Mouse (Mus musculus): ENCODE data around the gene Egfl7.

Gene Egfl7

DNA sequence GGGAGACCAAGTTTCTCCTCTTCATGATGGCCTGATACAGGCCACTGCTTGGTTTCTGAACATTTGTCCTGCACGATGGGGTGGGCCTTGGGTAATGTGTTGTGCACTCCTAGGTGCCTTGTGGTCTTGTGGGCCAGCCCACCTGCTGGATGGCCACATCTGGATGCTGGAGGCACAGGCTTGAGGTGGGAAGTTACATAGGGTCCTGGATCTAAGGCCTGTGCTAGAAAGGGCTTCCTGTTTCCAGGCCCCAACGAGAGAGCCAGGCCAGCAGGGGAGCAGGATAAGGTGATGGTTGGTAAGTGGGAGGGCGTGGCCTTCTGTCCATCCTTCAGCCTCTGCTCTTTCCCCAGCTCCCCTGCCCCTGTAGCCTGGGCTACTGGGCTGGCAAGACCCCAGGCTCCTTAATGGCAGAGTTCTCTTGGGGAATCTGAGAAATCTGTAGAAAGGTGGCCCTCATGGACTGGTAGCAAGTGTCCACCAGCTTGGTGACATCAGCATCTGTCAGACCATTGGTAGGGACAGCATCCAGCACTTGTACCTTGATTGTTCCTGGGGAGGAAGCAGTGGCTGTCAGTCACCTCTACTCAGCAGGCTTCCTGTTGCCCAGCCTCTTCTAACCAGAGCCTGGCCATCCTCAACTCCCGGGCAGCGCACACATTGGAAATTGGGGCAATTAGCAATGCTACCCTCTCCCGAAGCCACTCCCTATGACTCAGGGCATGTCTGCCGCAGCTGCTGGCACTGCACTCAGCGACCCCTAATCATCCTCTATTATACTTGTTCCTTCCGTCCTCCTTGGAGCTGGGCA lies 13.6 kb downstream of the Egfl7 start:
- DNase-seq (ENCODE audit: low spot score): no peak

GRCm38 (mm10) chr2:26594022-26594346 lies 14.2 kb downstream of the Egfl7 start:
- DNase-seq (ENCODE audit: low spot score): peak; percentile 84

GRCm38 (mm10) chr2:26594461-26594933 lies 14.7 kb downstream of the Egfl7 start:
- DNase-seq (ENCODE audit: low spot score): no peak

- DNase-seq (ENCODE audit: low spot score): no peak
Measured at GRCm38 (mm10) chr2:26594934-26595724, 15.3 kb downstream of the Egfl7 start.

GRCm38 (mm10) chr2:26595725-26596435 lies 16.1 kb downstream of the Egfl7 start:
- no peak for DNase-seq (ENCODE audit: low spot score)

- DNase-seq (ENCODE audit: low spot score): no peak
Measured at GRCm38 (mm10) chr2:26596898-26597297, 17.1 kb downstream of the Egfl7 start.

DNA sequence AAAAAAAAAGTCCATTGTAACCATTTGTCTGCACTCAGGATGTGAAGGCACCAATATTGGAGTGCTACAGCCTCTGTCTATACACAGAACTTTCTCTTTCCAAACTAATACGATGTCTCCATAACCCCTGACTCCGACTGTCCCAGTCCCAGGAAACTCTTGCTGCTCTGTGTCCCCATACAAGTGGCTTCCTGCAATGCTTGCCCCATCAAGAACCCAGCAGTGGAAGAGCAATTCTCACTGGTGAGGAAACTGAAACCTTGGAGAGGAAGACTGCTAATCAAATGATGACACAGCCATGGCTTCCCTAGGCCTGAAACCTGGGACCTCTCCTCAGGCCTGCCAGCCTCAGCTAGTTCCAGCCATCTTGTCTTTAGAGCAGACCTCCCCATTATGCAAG lies 18.0 kb downstream of the Egfl7 start:
- no peak for DNase-seq (ENCODE audit: low spot score)

DNA sequence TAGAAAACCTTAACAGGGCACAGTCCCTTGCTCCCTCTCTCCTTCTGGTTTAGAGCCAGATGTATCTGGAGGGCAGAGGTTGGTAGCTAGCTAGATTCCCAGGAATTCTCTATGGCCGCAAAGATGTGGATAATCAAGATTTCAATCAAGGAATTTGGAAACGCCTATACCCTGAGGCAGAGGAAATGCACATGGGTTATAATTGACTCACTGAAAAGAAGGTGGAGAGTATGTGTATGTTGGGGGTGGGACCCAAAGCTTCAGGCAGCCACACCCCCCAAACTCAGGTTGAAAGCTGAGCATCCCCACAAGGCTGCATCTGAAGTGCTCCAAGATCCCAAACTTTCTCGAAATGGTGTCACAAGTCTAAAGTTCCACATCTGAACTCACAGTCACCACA lies 18.6 kb downstream of the Egfl7 start:
- no peak for DNase-seq (ENCODE audit: low spot score)

DNA sequence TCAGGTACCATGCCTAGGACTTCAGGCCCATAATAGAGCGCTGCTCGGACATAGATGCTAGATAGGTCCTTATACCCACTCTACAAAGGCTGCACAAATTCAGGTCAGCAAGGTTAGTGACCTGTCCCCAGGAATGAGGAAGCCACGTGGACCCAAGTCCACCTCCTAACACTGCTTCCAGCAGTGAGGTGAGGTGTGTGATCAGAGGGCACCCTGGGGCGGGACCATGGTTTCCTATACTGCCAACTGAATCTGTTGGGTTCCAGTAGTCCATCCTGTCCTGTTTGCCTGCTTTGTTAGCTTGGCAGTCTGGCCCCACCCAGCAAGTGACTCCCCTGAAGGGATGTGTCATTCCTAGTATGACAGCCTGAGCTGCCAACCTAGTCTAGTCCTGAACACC lies 20.2 kb downstream of the Egfl7 start:
- no peak for DNase-seq (ENCODE audit: low spot score)

DNA sequence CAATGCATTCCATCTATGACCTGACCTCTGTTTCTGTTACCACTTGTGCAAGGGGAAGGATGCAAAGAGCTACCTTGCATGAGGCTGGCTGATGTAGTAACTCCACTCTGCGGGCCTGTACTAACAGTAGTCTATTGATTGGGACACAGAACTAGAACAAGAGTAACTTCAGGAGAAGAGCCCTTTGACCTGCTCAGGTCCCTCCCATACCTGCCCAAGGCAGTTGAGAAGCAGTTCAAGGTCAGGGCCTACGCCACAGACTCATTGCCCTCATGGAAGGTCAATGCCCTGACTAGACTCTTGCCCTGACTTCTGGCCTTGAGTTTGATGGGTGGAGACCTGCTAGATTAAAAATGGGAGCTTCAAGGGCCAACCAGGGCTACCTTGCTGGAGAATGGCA lies 20.9 kb downstream of the Egfl7 start:
- DNase-seq (ENCODE audit: low spot score): no peak

- DNase-seq (ENCODE audit: low spot score): no peak
Measured at GRCm38 (mm10) chr2:26601595-26601994, 21.8 kb downstream of the Egfl7 start.

GRCm38 (mm10) chr2:26602631-26603030 lies 22.8 kb downstream of the Egfl7 start:
- DNase-seq (ENCODE audit: low spot score): no peak

DNA sequence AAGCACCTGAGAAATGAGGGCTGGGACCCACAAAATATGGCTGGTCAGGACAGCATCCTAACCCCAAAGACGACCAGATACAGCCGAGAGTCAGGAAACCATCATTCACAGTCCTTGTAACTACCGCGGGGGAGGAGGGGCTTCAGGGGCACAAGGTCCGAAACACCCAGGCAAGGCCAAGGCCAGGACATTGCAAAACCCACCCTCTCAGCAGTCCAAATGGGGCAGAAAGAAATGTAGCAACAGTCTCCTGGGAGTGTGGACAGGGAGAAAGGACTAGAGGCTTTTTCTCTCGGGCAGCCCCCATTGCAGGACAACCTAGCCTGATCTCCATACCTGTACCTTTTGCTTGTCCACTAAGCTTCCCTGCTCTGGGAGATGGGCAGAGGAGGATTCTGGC lies 23.3 kb downstream of the Egfl7 start:
- DNase-seq (ENCODE audit: low spot score): no peak

DNA sequence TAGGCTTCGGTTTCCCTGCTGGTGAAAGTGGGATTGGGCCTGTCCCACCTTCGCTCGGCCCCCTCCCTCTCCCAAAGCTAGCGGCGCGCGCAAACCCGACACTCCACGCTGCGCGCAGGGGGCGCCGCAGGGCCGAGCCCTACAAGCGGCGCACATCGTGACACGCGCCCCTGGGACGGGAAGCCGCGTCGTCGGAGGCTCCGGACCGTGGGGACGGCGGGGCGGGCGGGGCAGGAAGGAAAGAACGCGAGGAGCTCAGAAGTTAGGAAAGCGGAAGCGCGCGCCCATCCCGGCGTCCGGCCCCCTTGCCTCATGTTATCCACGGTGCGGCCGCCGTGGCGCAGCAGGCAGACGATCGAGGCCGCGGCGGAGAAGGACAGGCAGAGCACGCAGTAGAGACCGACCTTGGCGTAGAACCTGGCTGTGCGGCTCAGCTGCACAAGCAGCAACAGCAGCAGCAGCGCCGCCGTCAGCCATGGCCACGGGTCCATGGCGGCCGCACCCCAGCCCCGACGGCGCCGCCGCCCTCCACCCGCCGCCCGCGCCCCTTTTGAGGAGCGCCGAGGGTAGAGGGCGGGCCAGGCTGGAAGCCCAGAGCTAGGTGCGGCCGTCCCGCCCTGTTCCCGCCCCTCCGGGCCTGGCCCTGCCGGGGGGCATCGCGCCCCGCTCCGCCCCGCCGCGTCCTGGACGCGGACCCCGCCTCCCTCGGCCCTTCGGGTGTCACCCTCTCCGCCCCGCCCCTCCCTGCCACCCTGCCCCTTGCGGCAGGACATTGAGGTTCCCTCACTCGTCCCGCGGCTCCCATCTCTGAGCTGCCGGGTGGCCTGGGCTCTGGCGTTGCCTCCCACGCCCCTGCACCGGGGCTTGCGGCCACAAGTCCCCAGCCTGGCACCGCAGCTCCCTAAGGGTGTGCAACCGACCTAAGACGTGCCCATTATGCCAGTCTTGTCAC lies 24.2 kb downstream of the Egfl7 start, which contains the start of gene Agpat2:
TSS of gene Agpat2 (minus strand) at position 698 of the 952 bp plus-strand sequence.
- peak; percentile 88 for DNase-seq (ENCODE audit: low spot score)

- no peak for DNase-seq (ENCODE audit: low spot score)
Measured at GRCm38 (mm10) chr2:26605331-26605730, 25.5 kb downstream of the Egfl7 start.

DNA sequence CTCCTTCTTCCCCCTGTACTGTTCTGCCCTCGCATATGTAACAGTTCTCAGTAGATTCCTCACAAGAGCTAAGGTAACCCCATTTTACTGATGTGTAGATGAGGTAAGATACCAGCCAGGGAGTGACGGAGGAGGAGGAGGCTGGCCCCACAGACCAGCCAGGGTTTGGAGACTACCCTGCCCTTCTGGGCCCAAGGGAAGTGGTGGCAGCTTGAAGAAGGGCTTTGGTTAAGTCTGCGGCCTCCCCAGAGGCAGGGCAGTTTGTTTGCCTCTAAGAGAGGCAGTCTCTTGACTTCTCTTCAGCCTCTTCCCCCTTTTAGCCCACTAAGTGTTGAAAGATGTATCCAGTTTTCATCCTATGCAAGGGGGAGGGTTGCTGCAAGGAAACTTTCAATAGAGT lies 26.8 kb downstream of the Egfl7 start:
- no peak for DNase-seq (ENCODE audit: low spot score)

- DNase-seq (ENCODE audit: low spot score): peak; percentile 76
Measured at GRCm38 (mm10) chr2:26607056-26607910, 27.5 kb downstream of the Egfl7 start.

DNA sequence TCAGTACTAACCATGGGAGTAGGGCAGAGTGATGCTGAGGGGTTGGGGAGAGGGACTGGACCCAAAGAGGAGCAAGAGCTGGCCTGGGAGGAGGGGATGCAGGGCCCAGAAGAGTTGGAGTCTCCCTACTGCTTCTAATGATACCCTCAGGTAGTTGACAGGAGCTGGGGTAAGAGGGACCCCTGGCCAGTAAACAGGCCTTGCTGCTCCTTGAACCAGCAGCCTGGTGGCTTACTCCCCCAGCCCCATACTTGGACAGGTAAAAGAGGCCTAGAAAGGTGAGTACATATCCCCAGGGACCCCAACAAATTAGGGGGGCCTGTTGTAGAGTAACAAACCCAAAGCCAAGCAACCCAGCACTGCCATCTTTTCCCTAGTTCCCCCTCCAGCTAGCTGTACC lies 29.0 kb downstream of the Egfl7 start:
- no peak for DNase-seq (ENCODE audit: low spot score)

DNA sequence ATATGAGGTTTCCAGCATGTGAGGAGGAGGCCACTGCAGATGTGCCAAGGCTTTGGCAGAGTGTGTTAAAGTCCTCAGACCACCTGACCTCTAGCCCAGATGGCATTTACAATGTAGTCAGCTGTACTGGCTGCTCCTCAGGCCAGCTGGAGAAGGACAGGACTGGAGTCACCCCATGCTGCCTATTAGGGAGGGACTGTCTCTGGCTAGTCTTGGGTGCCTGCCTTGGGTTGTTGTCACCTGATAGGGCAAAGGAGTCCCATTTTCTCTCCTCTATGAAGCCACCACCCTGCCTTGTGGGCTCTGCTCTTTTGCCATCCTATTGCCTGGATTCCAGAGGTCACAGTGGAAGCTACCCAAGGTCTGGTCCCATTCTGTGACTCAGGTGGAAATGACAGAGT lies 29.4 kb downstream of the Egfl7 start:
- DNase-seq (ENCODE audit: low spot score): no peak

GRCm38 (mm10) chr2:26610526-26610925 lies 30.7 kb downstream of the Egfl7 start:
- DNase-seq (ENCODE audit: low spot score): no peak

GRCm38 (mm10) chr2:26611054-26611453 lies 31.2 kb downstream of the Egfl7 start:
- no peak for DNase-seq (ENCODE audit: low spot score)

All from lung, postnatal 25 days (tissue).